Mouse (Mus musculus) olfactory bulb, adult 2 months (tissue): ENCODE results near the gene Gxylt1. TPM values are rescaled to one million over a fixed set of nuclear protein-coding genes. Genes with fewer than 3 reads are reported as not detected.

ENCODE experiments used
- H3K27ac ChIP-seq: fragments of 200-500 bp; 2 replicates; pipeline ENCODE4 v1.5.1; 2012; ENCODE audit warnings: low read depth, low read length; ENCODE audit not compliant: insufficient read depth
- H3K4me1 ChIP-seq: fragments of 200-500 bp; 2 replicates; pipeline ENCODE4 v1.6.1; 2012; ENCODE audit warnings: low read length; ENCODE audit not compliant: control insufficient read depth, insufficient read depth
- H3K4me3 ChIP-seq: fragments of 200-500 bp; 2 replicates; pipeline ENCODE4 v1.5.1; 2012; ENCODE audit warnings: mild to moderate bottlenecking, low read depth, low read length, moderate library complexity; ENCODE audit not compliant: insufficient read depth
- CTCF ChIP-seq: fragments of 200-500 bp; IDR thresholded peaks from 2 replicates; pipeline ENCODE4 v1.5.1; 2012; ENCODE audit warnings: low read depth, mild to moderate bottlenecking, low read length, moderate library complexity; ENCODE audit not compliant: insufficient read depth
- POLR2A ChIP-seq: fragments of 200-500 bp; IDR thresholded peaks from 2 replicates; pipeline ENCODE4 v1.6.1; 2012; ENCODE audit warnings: mild to moderate bottlenecking, low read depth, low read length, moderate library complexity; ENCODE audit not compliant: insufficient read depth
- WGBS: fragments of 180-500 bp; shearing (Covaris S2); methylation state at CpG from one replicate; pipeline ENCODE4 v1.1.7; 2018; 5-methylcytosine and 5-hydroxymethylcytosine counted together
- polyA plus RNA-seq: library from polyadenylated mRNA; stranded (reverse); fragments of >200 nt; gene quantifications from 2 replicates; pipeline ENCODE4 v1.2.4, GENCODE M21; 2012; ENCODE audit warnings: low replicate concordance; ENCODE audit not compliant: missing spikeins, insufficient read depth, insufficient read length

Gene Gxylt1
- polyA plus RNA-seq, 1 experiment, result not detected

- no peak for TF ChIP-seq CTCF
- no peak for TF ChIP-seq POLR2A
- 96% methylated on average over 1 of the region's 1 CpGs for WGBS
- Histone ChIP-seq H3K27ac (no peak overlapping the region), H3K4me3 (no peak overlapping the region), H3K4me1 (no peaks in the 10 kb centered on the region)
Measured at GRCm38 (mm10) chr15:93204861-93205260, 70.1 kb downstream of the Gxylt1 start.

- WGBS, result 72% methylated on average over 5 of the region's 5 CpGs
- no peaks in the 10 kb centered on the region for H3K4me1 ChIP-seq
- H3K4me3 ChIP-seq, result no peak overlapping the region
- TF ChIP-seq POLR2A, result no peak
- TF ChIP-seq CTCF, result no peak
- H3K27ac ChIP-seq, result no peak overlapping the region
Measured at GRCm38 (mm10) chr15:93201956-93202355, 73.0 kb downstream of the Gxylt1 start.

GRCm38 (mm10) chr15:93191387-93192145 is 83.4 kb downstream of the Gxylt1 start:
- Histone ChIP-seq H3K27ac (no peak overlapping the region), H3K4me1 (no peaks in the 10 kb centered on the region), H3K4me3 (no peak overlapping the region)
- 58% methylated on average over 12 of the region's 12 CpGs for WGBS
- TF ChIP-seq CTCF (no peak), POLR2A (no peak)

Other genes with a start within 250 kb of the Gxylt1 start
- not detected in 2 replicates for gene Yaf2, start 61.8 kb upstream of the Gxylt1 start, polyA plus RNA-seq
- gene Zcrb1, start 123.2 kb upstream of the Gxylt1 start, polyA plus RNA-seq, result not detected in 2 replicates
- not detected in 2 replicates for gene Pphln1, start 123.2 kb upstream of the Gxylt1 start, polyA plus RNA-seq